Mouse (Mus musculus): ENCODE results near the gene Lpcat2.
A peak's percentile ranks its signal among the peaks of the same experiment; 100 is the strongest.

Lpcat2 gene

GRCm38 (mm10) chr8:92855171-92855894 lies at the start of gene Lpcat2:
Gene Lpcat2, plus strand, starts transcription at chr8:92855339.
- no peak for DNase-seq (ENCODE audit: low read depth)

GRCm38 (mm10) chr8:92812773-92813172 lies 42.4 kb upstream of the Lpcat2 start:
- DNase-seq (ENCODE audit: low read depth) = no peak

- DNase-seq (ENCODE audit: low read depth) = no peak
Measured at GRCm38 (mm10) chr8:92815661-92816060, 39.5 kb upstream of the Lpcat2 start.

GRCm38 (mm10) chr8:92817928-92818818 lies 37.0 kb upstream of the Lpcat2 start:
- peak; percentile 76 for DNase-seq (ENCODE audit: low read depth)

GRCm38 (mm10) chr8:92821151-92821550 lies 34.0 kb upstream of the Lpcat2 start:
- DNase-seq (ENCODE audit: low read depth) = no peak

GRCm38 (mm10) chr8:92822386-92822785 lies 32.8 kb upstream of the Lpcat2 start:
- DNase-seq (ENCODE audit: low read depth) = no peak

- DNase-seq (ENCODE audit: low read depth) = no peak
Measured at GRCm38 (mm10) chr8:92825991-92826390, 29.1 kb upstream of the Lpcat2 start.

GRCm38 (mm10) chr8:92827243-92828034 lies 27.7 kb upstream of the Lpcat2 start, which contains the start of gene Mmp2:
Gene Mmp2, plus strand, starts transcription at chr8:92827291.
- no peak for DNase-seq (ENCODE audit: low read depth)

- no peak for DNase-seq (ENCODE audit: low read depth)
Measured at GRCm38 (mm10) chr8:92828251-92828743, 26.8 kb upstream of the Lpcat2 start.

- DNase-seq (ENCODE audit: low read depth) = no peak
Measured at GRCm38 (mm10) chr8:92834065-92834731, 20.9 kb upstream of the Lpcat2 start.

- no peak for DNase-seq (ENCODE audit: low read depth)
Measured at GRCm38 (mm10) chr8:92834786-92835500, 20.2 kb upstream of the Lpcat2 start.

GRCm38 (mm10) chr8:92835901-92836300 lies 19.2 kb upstream of the Lpcat2 start:
- no peak for DNase-seq (ENCODE audit: low read depth)

- no peak for DNase-seq (ENCODE audit: low read depth)
Measured at GRCm38 (mm10) chr8:92838616-92839015, 16.5 kb upstream of the Lpcat2 start.

GRCm38 (mm10) chr8:92839161-92839560 lies 16.0 kb upstream of the Lpcat2 start:
- DNase-seq (ENCODE audit: low read depth) = no peak

GRCm38 (mm10) chr8:92839876-92840275 lies 15.3 kb upstream of the Lpcat2 start:
- no peak for DNase-seq (ENCODE audit: low read depth)

GRCm38 (mm10) chr8:92846684-92847083 lies 8.5 kb upstream of the Lpcat2 start:
- DNase-seq (ENCODE audit: low read depth) = no peak

GRCm38 (mm10) chr8:92847299-92847698 lies 7.8 kb upstream of the Lpcat2 start:
- DNase-seq (ENCODE audit: low read depth) = no peak

GRCm38 (mm10) chr8:92849261-92849660 lies 5.9 kb upstream of the Lpcat2 start:
- DNase-seq (ENCODE audit: low read depth) = no peak

GRCm38 (mm10) chr8:92850239-92850638 lies 4.9 kb upstream of the Lpcat2 start:
- no peak for DNase-seq (ENCODE audit: low read depth)

- DNase-seq (ENCODE audit: low read depth) = no peak
Measured at GRCm38 (mm10) chr8:92851381-92851780, 3.8 kb upstream of the Lpcat2 start.
